Mouse (Mus musculus): Measurements from ENCODE around the gene Mif4gd. TPM values are rescaled to one million over a fixed set of nuclear protein-coding genes. Genes with fewer than 3 reads are reported as not detected.
A peak's percentile ranks its signal among the peaks of the same experiment; 100 is the strongest.

Mif4gd gene
- total and polyA plus RNA-seq, 3 experiments, result 32.4 to 49.9 (median 43.6) TPM

DNA sequence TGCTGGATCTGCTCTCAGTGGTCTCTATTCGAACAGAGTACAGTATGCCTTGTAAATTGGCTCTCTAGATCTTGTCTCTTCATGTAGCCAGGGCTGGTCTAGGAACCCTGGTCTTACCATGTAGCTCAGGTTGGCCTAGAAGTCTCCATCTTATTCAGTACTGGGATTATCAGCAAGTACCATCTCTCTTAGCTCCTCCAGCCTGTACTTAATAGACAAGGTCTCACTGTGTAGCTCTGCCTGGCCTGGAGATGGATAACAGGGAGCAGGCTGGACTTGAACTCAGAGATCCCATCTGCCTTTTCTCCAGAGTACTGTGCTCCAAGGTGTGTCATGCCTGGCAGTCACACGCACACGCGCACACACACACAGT is 28.9 kb upstream of the Mif4gd start:
- peaks cover 57% of the 10 kb centered on the region for H3K4me1 ChIP-seq (ENCODE audit: insufficient read depth, low read depth, low read length)
- H3K36me3 ChIP-seq (replicated peaks), result peaks cover 57% of the 10 kb centered on the region
- ATAC-seq (ENCODE audit: extremely low read depth, insufficient number of reproducible peaks, low FRiP score, poor library complexity, severe bottlenecking), result no peak
- no peaks in the 10 kb centered on the region for H3K27me3 ChIP-seq (ENCODE audit: insufficient read depth, low read length)
- DNase-seq (ENCODE audit: low spot score), result no peak
- H3K4me3 ChIP-seq (ENCODE audit: low read depth, low read length), result peak overlapping the region; percentile 59; the same call in 1 of the 2 replicates
- TF ChIP-seq POLR2AphosphoS5 (IDR thresholded peaks at IDR 0.05; ENCODE audit: insufficient replicate concordance, low read depth, low read length) (no peak), GATA1 (IDR thresholded peaks at IDR 0.05; ENCODE audit: borderline replicate concordance, low read length) (no peak), CTCF (IDR thresholded peaks at IDR 0.05; ENCODE audit: low read depth, low read length) (no peak), GATA2 (IDR thresholded peaks at IDR 0.05; ENCODE audit: borderline replicate concordance, low read depth, low read length) (no peak), TAL1 (conservative IDR thresholded peaks at IDR 0.05; ENCODE audit: low read depth, low read length) (no peak)
- H3K9me3 ChIP-seq (replicated peaks), result no peaks in the 10 kb centered on the region

DNA sequence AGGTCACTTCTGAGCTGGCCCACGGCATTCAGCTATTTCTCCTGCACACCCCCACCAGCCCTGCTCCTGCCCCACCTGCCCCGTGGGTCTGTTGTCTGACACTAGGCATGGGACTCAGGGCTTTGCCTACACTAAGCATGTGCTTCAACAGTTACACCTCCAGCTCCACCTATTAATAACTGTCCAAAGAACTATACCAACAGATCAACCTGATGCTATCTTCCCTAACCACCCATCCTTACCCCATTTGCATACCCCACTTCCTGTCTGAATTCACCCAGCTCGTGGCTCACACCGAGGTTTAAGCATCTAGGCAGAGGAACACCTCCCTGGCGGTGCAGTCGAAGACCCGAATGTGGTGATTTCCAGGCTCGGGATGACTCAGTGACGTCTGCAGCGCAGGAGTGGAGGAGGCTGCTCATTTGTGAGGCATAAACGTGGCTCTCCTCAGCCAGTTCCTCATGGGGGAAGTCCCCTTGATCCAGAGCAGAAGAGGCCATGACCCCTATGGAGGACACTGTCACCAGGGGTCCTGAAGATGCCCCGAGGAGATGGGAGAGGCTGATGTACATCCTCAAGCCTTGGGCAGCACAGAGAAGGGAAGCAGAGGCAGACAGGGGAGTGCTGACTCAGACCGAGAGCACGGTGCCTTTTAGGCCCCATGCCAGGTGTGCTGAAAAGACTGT is 28.4 kb upstream of the Mif4gd start:
- peak; percentile 69 for DNase-seq (ENCODE audit: low spot score)
- TF ChIP-seq TAL1 (conservative IDR thresholded peaks at IDR 0.05; ENCODE audit: low read depth, low read length) (no peak), POLR2AphosphoS5 (IDR thresholded peaks at IDR 0.05; ENCODE audit: insufficient replicate concordance, low read depth, low read length) (peak; percentile 48; the same call in 1 of the 2 replicates)
- ATAC-seq (ENCODE audit: extremely low read depth, insufficient number of reproducible peaks, low FRiP score, poor library complexity, severe bottlenecking), result peak; percentile 69

DNA sequence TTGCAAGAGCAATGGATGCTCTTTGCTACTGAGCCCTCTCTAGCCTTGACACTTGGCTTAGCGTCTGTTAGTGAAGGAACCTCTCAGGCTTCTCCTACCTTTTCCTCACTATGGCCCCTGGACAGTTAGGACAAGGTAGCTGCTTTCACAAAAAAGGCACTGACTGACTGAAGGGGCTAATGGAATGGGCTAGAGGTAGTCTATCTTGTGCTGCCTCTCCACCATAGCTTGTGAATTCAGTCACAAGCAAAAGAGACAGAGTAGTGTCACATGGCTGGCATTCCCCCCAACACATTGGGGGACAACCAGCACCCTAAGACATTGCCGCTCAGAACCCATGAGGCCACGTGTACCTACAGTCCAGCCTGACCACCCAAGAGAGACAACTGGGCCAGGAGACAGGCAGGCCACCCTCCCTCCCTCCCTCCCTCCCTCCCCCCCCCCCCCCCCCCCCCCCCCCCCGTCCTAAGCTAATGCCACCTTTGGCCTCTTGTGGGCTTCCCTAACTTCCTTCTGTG is 27.6 kb upstream of the Mif4gd start:
- DNase-seq (ENCODE audit: low spot score), result no peak
- no peak for ATAC-seq (ENCODE audit: extremely low read depth, insufficient number of reproducible peaks, low FRiP score, poor library complexity, severe bottlenecking)
- no peaks in the 10 kb centered on the region for H3K27me3 ChIP-seq (ENCODE audit: insufficient read depth, low read length)
- peaks cover 46% of the 10 kb centered on the region for H3K36me3 ChIP-seq (replicated peaks)
- peaks cover 57% of the 10 kb centered on the region for H3K4me1 ChIP-seq (ENCODE audit: insufficient read depth, low read depth, low read length)
- H3K4me3 ChIP-seq (ENCODE audit: low read depth, low read length), result no peak overlapping the region
- no peak for TF ChIP-seq POLR2AphosphoS5 (IDR thresholded peaks at IDR 0.05; ENCODE audit: insufficient replicate concordance, low read depth, low read length)
- no peak for TF ChIP-seq GATA2 (IDR thresholded peaks at IDR 0.05; ENCODE audit: borderline replicate concordance, low read depth, low read length)
- no peak for TF ChIP-seq TAL1 (conservative IDR thresholded peaks at IDR 0.05; ENCODE audit: low read depth, low read length)
- TF ChIP-seq GATA1 (IDR thresholded peaks at IDR 0.05; ENCODE audit: borderline replicate concordance, low read length), result no peak
- TF ChIP-seq CTCF (IDR thresholded peaks at IDR 0.05; ENCODE audit: low read depth, low read length), result no peak
- no peaks in the 10 kb centered on the region for H3K9me3 ChIP-seq (replicated peaks)

More for the DNA sequence above, 28.4 kb upstream of the Mif4gd start:
- Histone ChIP-seq H3K9me3 (replicated peaks) (no peaks in the 10 kb centered on the region), H3K4me3 (ENCODE audit: low read depth, low read length) (peak overlapping the region; percentile 59; the same call in 1 of the 2 replicates), H3K27me3 (ENCODE audit: insufficient read depth, low read length) (no peaks in the 10 kb centered on the region), H3K4me1 (ENCODE audit: insufficient read depth, low read depth, low read length) (peaks cover 57% of the 10 kb centered on the region), H3K36me3 (replicated peaks) (peaks cover 52% of the 10 kb centered on the region)

DNA sequence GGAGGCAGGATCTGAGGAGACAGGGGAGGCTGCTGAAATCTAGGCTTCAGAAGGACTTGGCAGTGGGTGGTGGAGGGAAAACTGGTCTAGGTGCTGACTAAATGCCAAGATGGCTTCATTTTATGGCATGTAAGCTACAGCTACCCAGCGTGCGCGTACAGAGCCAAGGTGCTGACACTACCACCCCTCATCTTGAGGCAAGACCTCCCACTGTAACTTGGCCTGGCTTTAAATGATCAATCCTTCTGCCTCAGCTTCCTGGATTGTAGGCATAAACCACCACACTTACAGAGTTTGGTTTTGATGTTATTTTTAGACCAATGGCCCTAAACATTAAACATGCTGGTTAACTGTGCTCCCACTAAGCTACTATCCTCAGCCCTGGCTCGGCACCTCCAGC is 26.8 kb upstream of the Mif4gd start:
- peaks cover 60% of the 10 kb centered on the region for H3K4me1 ChIP-seq (ENCODE audit: insufficient read depth, low read depth, low read length)
- H3K27me3 ChIP-seq (ENCODE audit: insufficient read depth, low read length), result no peaks in the 10 kb centered on the region
- no peak for TF ChIP-seq POLR2AphosphoS5 (IDR thresholded peaks at IDR 0.05; ENCODE audit: insufficient replicate concordance, low read depth, low read length)
- TF ChIP-seq GATA2 (IDR thresholded peaks at IDR 0.05; ENCODE audit: borderline replicate concordance, low read depth, low read length), result no peak
- TF ChIP-seq GATA1 (IDR thresholded peaks at IDR 0.05; ENCODE audit: borderline replicate concordance, low read length), result no peak
- TF ChIP-seq CTCF (IDR thresholded peaks at IDR 0.05; ENCODE audit: low read depth, low read length), result no peak
- TF ChIP-seq TAL1 (conservative IDR thresholded peaks at IDR 0.05; ENCODE audit: low read depth, low read length), result no peak
- H3K4me3 ChIP-seq (ENCODE audit: low read depth, low read length), result no peak overlapping the region
- peaks cover 38% of the 10 kb centered on the region for H3K36me3 ChIP-seq (replicated peaks)
- no peak for ATAC-seq (ENCODE audit: extremely low read depth, insufficient number of reproducible peaks, low FRiP score, poor library complexity, severe bottlenecking)
- DNase-seq (ENCODE audit: low spot score), result no peak
- H3K9me3 ChIP-seq (replicated peaks), result no peaks in the 10 kb centered on the region

DNA sequence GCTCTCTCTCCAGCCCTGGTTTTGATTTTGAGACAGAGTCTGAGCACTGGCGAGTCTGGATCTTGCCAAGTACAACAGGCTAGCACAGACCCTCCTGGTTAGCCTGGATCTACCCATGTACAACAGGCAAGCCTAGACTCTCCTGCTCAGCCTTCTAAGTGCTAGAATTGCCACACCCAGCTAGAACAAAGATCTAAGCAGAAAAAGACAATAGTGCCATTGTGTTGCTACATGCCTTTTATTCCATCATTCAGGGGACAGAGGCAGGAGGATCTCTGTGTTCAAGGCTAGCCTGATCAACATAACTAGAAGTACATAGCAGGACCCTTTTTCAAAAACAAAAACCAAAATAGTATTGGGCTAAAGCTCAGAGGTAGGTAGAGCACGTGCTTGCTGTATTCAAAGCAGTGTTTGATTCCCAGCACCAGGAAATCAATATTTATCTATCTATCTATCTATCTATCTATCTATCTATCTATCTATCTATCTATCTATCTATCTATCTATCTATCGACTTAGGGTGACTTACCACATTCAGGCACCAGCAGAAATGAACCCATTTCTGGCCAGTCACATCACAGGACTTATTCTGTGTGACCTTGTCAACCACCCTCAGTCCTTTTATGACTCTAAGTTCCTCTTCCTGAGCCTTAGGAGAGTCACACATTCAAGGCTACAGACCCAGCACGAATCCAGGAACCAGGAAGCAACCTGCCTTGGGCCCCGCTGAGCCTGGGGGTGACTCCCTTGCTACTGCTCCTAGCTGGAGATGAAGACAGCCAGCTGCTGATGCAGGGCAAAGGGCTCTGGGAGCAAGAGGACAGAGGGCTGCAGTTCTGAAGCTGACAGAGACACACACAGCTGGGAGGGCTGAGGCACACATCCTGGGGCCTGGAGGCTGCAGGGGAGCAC is 26.0 kb upstream of the Mif4gd start:
- TF ChIP-seq TAL1 (conservative IDR thresholded peaks at IDR 0.05; ENCODE audit: low read depth, low read length), result no peak
- TF ChIP-seq GATA2 (IDR thresholded peaks at IDR 0.05; ENCODE audit: borderline replicate concordance, low read depth, low read length), result no peak
- TF ChIP-seq GATA1 (IDR thresholded peaks at IDR 0.05; ENCODE audit: borderline replicate concordance, low read length), result no peak
- no peak for TF ChIP-seq CTCF (IDR thresholded peaks at IDR 0.05; ENCODE audit: low read depth, low read length)
- TF ChIP-seq POLR2AphosphoS5 (IDR thresholded peaks at IDR 0.05; ENCODE audit: insufficient replicate concordance, low read depth, low read length), result no peak
- Histone ChIP-seq H3K9me3 (replicated peaks) (no peaks in the 10 kb centered on the region), H3K4me3 (ENCODE audit: low read depth, low read length) (no peak overlapping the region), H3K4me1 (ENCODE audit: insufficient read depth, low read depth, low read length) (peaks cover 63% of the 10 kb centered on the region), H3K36me3 (replicated peaks) (peaks cover 31% of the 10 kb centered on the region), H3K27me3 (ENCODE audit: insufficient read depth, low read length) (no peaks in the 10 kb centered on the region)
- ATAC-seq (ENCODE audit: extremely low read depth, insufficient number of reproducible peaks, low FRiP score, poor library complexity, severe bottlenecking), result 0 out of 2 replicates have a peak, but pooled peaks have one; percentile 17
- DNase-seq (ENCODE audit: low spot score), result peak; percentile 35

DNA sequence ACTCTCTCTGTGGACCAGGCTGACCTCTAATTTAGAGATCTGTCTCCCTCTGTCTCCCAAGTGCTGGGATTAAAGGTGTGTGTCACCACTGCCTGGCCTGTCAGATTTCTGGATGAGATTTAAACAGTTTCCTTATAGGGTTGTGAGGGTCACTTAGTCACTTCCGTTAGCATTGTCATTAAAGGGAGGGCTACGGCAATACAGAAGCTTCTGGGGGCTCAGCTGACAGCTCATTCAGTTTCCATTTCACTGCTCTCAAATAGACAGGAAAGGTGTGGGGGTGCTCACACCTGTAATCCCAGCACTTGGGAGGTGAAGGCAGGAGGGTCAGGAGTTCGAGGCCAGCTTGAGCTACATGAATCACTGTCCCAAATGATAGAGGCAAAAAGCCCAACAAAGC is 24.2 kb upstream of the Mif4gd start:
- no peak overlapping the region for H3K4me3 ChIP-seq (ENCODE audit: low read depth, low read length)
- peaks cover 15% of the 10 kb centered on the region for H3K36me3 ChIP-seq (replicated peaks)
- TF ChIP-seq TAL1 (conservative IDR thresholded peaks at IDR 0.05; ENCODE audit: low read depth, low read length), result no peak
- no peak for TF ChIP-seq GATA2 (IDR thresholded peaks at IDR 0.05; ENCODE audit: borderline replicate concordance, low read depth, low read length)
- no peak for TF ChIP-seq GATA1 (IDR thresholded peaks at IDR 0.05; ENCODE audit: borderline replicate concordance, low read length)
- no peak for TF ChIP-seq POLR2AphosphoS5 (IDR thresholded peaks at IDR 0.05; ENCODE audit: insufficient replicate concordance, low read depth, low read length)
- TF ChIP-seq CTCF (IDR thresholded peaks at IDR 0.05; ENCODE audit: low read depth, low read length), result no peak
- DNase-seq (ENCODE audit: low spot score), result no peak
- H3K9me3 ChIP-seq (replicated peaks), result no peaks in the 10 kb centered on the region
- ATAC-seq (ENCODE audit: extremely low read depth, insufficient number of reproducible peaks, low FRiP score, poor library complexity, severe bottlenecking), result no peak
- H3K4me1 ChIP-seq (ENCODE audit: insufficient read depth, low read depth, low read length), result peaks cover 64% of the 10 kb centered on the region
- H3K27me3 ChIP-seq (ENCODE audit: insufficient read depth, low read length), result no peaks in the 10 kb centered on the region

Measured in G1E (cell line).